Mouse (Mus musculus) embryo, embryonic 10.5 days (tissue): ENCODE data around the gene Hlf.

Experiments used
- DNase-seq: peaks from one replicate; pipeline ENCODE4 v3.0.0-alpha.2; 2015; ENCODE audit warnings: low spot score

Hlf gene

DNA sequence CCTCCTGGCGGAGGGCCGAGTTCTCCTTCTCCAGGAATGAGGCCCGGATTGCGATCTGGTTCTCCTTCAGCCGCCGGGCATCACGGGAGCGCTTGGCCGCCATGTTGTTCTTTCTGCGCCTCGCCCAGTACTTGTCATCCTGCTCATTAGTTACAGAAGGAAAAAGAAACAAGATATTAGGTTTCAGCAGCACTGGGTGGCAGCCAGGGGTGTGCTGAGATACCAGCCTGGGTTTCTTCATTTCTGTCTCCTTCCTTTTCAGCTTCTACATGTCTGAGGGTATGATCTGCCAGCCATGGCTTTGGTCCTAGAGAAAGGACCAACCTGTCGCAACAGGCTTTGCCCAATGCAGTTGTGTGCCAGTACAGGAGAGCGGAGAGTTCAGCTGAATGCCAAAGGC is 49.9 kb downstream of the Hlf start:
- no peak for DNase-seq

DNA sequence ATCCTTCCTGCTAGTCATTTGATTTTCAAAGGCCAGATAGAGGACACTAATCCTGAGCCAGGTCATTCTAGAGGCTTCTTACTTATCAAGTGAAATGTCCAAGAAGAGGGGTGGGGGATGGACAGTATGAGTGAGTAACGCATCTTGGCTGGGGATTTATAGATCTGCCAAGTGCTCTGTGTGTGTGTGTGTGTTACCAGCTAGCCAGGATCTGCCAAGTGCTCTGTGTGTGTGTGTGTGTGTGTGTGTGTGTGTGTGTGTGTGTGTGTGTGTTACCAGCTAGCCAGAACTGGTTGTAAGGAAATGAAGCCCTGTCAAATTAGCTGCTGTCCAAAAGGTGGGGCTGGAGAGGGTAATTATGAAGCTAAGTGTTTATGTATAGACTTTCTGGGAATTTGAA is 55.9 kb downstream of the Hlf start:
- no peak for DNase-seq

DNA sequence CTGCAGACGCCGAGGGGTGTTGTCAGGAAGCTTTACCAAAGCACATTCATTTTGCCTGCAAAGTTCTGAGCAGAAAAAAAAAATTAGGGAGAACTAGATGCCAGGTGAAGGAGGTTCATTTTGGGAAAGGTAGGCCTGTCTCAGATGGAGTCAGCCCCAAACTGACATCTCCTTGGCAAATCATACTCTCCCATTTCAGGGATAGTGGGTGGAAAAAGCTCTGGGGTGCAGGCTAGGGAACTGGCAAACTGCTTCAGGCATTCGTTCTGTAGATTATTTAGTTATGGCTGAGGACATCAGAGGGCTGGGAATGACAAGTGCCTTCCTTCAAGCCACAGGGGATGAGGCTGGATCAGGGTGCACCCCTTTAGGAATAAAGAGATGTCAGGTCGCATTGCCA is 58.0 kb downstream of the Hlf start:
- no peak for DNase-seq

DNA sequence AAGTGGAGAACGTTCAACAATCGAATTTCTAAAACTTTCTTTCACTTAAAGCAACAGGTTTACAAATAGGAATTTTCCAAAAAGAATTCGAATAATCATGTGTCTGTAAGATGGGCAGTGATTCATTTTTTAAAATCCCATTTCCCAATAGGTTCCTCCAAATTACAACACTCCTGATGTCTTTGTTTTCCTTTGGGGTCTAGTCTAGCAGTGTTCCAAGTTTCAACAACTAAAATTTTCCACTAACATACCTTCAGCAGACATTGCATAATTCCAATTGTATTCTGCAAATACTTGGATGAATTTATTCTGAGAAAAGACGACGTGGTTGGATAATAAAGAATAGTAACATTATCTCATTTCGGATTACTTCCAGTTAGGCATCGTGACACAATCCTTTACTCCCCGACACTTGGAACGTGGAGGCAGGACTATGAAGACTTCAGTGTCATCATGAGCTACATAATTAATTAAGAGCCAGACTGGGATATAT is 60.4 kb downstream of the Hlf start:
- no peak for DNase-seq

GRCm38 (mm10) chr11:90326836-90327235 is 63.9 kb downstream of the Hlf start:
- no peak for DNase-seq

DNA sequence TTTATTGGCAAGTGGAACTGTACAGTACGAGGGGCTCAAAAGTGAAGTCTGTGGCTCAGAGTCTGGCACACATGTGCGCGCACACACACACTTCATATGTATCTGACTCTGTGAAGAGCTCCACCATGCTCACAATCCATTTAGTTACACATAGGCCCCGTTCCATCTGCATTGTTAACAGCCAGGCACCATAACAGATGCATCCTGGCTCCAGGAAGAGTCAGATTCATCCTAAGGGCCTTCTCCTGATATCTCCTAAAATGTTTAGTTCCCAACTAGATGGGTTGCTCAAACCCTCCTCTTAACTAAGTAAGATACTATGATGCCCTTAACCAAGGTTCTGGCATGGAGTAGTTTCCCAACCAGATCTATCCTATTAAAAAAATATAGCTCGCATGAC is 64.5 kb downstream of the Hlf start:
- DNase-seq = no peak

DNA sequence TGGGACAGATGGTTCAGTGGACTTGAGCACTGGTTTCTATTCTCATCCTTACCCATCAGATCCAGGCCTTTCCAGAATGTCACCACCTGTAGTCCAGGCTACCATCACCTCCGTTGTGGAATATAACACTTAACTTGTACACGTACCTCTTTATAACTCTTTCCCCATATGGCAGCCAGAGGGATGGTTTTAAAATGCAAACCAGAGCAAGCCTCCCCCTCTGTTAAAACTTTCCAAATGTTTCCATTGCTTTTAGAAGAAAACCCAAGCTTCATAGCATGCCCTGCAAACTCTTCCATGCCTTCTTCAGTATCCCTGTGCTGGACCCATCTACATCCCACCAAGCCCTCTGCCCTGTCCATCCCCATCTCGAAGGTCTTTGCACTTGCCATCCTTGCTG is 66.1 kb downstream of the Hlf start:
- no peak for DNase-seq

DNA sequence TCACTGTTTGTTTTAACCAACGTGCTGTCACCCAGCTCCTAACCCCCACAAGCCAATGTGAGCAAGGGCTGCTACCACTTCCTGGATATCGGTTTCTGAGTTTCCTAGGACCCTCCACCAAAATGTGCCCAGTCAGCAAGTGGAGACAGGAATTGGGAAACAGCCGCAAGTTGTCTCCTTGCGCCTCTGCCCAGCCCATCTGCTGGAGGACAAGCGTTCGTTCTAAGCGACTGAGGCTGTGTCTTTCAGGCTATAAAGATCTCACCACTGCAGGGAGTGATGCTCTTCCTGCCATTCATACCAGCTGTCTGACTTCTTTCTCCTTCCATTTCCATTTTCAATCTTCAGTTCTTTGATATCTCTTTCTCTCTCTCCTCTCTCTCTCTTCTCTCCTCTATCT is 69.8 kb downstream of the Hlf start:
- DNase-seq = no peak

DNA sequence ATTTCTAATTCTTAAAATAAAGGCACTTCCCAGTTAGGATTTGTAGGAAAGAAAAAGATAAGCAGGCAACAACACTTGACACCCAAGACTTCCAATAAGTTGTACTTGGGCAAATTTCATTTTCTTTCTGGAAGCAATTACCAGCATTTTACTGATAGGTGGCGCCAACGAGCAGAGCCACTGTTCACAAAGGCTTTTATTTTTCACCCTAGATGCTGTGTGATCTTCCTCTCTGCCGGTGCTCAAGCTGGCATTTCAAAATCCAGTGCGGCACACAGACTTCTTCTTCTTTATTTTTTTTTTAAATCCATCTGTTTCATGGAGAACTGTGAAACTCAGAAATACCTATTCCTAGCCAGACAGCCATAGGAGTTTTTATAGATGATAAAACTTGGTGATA is 73.2 kb downstream of the Hlf start:
- DNase-seq = peak; percentile 83

- no peak for DNase-seq
Observed at GRCm38 (mm10) chr11:90314606-90315005, 76.1 kb downstream of the Hlf start.

GRCm38 (mm10) chr11:90306993-90307392 is 83.7 kb downstream of the Hlf start:
- DNase-seq = peak; percentile 82

- DNase-seq = no peak
Observed at GRCm38 (mm10) chr11:90306067-90306466, 84.6 kb downstream of the Hlf start.

DNA sequence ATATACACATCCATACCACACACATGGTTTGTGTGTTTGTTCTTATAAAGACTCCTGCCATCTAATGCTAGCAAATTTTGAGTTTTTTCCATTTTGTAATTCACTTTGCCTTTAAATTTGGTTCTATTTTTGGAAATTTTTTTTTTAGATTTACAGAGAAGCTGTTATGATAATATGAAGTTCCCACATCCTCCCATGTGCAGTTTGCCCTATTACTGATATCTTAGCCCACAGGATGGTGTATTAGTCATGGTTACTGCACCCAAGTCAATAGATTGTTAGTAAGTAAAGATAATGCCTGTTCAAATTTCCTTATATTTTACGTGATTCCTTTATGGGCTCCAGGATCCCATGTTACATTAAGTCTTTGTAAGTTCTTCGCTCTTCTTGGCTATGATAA is 96.1 kb downstream of the Hlf start:
- no peak for DNase-seq

DNA sequence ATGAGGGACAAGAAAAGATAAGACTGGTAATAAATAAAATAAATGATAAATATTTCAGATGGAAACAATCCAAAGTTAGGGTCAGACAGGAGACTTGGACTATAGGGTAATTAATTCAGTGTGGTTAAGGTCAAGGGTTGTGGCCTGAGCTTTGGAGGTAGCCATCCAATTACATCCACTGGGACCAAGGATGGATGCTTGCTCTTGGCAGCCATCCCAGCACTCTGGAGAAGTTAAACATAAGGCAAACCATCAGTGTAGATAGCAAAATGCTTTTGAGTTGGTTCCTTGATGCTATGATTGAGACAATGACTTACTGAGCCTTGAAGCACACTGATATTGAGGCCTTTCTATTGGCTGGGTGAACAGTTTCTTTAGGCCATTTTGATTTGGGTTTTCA is 97.9 kb downstream of the Hlf start:
- no peak for DNase-seq

GRCm38 (mm10) chr11:90291156-90291555 is 99.5 kb downstream of the Hlf start:
- no peak for DNase-seq

DNA sequence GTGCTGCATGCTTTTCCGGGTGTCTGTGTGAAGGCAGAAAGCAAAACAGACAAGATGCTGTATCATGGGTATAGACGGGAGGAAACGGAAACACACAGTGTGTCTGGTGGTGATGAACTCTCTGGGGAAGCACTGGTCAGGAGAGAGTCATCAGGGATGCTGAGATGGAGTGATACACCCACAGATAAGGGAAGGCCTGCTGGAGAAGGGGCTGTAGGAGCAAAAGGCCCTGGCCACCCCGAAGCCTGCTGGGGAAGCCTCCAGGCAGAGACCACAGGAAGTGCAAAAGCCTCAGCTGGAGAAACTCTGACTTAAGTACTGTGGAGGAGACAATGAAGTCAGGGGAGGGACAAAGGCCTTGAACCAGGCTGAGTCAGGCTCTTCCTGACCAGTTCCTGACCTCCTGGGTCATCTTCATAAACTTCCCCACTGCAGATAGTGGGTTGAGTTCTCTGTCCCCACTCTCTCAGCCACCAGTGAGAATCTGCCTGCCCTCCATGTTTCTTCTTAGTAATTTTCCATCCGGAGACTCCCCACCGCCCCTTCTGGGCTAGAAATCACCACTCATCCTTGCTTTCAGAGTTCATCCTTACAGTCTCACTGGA is 104.0 kb downstream of the Hlf start:
- DNase-seq = no peak
